In the genomic region with DNA sequence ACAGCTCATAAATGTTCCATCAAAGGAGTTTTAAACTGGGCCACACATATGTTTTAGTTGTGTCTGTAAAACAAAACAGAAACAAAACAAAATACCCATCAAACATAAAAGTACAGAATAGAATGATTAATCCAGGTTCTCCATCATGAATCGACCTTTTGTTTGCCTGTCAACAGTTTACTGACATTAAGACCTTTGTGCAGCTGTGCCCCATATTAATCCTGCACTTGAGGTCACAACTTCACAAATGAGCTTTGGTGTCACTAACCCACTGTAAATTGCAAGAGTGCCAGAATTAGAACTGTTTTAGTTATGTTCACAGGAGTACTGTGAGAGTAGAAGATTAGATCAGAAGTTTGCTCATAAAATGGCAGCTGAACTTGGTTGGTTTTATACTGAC, we compare ENCODE assay signal across 8 mouse cellular contexts.
"Had no signal": no experiment of that assay in that cellular context is flagged by ENCODE, and none has a peak within 500 bp of the region (broad histone marks: within the 10 kb centered on the region; RNA-seq: fewer than 3 reads in every experiment).

No protein-coding gene starts in this region.

- DNase-seq: lung, adult 18-20 months; lung, embryonic 14.5 days; lung, postnatal 10 days; lung, postnatal 4 days; right cerebral cortex, postnatal 14 days; thymus, adult 2 months; thymus, postnatal 25 days; thymus, postnatal 4 days had no signal
